ENCODE assay signal across 18 mouse cellular contexts in the genomic region with DNA sequence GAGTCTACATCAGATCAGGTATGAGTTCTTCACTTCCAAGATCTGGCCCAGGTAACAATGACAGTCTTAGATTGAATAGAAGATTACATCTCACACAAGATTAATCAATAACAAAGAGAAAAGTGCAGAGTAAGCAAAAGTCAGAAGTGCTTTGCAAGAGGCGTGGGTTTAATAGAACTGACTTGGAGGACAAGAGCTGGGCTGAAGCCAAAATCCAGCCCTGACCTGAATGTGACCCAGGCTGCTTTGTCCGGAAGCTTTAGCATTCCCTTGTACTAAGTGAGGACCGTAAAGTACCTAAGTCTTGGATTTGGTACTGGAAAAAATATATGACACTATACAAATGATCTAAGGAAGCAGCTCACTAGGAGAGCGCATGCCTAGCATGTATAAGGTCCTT.
DNase-seq lines count a peak whose midpoint lies in the region; ATAC-seq and TF ChIP-seq lines count a peak whose summit lies in the region.
"Had no signal": no experiment of that assay in that cellular context is flagged by ENCODE, and none has a peak within 500 bp of the region (broad histone marks: within the 10 kb centered on the region; RNA-seq: fewer than 3 reads in every experiment).

No protein-coding gene starts in this region.

- 0 out of 2 replicates have a peak, but pooled peaks cover 2% of the 10 kb centered on the region for H3K4me1 ChIP-seq in embryonic facial prominence, embryonic 11.5 days (ENCODE audit: control insufficient read depth, insufficient read depth, low read length)
- H3K4me1 ChIP-seq in embryonic facial prominence, embryonic 10.5 days: peaks cover 34% of the 10 kb centered on the region
- H3K4me1 ChIP-seq in lung, embryonic 16.5 days (replicated peaks; ENCODE audit: control insufficient read depth, insufficient read depth, low read length): peaks cover 8% of the 10 kb centered on the region; the same call in 1 of the 2 replicates
- H3K4me1 ChIP-seq in lung, postnatal 0 days (ENCODE audit: insufficient read depth, low read depth, low read length): peaks cover 8% of the 10 kb centered on the region; the same call in 1 of the 2 replicates
- H3K4me1 ChIP-seq in kidney, embryonic 15.5 days: peaks cover 11% of the 10 kb centered on the region
- H3K4me1 ChIP-seq: liver, embryonic 15.5 days had no signal

- H3K9ac ChIP-seq in embryonic facial prominence, embryonic 11.5 days (replicated peaks; ENCODE audit: low read length): no peak overlapping the region
- H3K9ac ChIP-seq in lung, embryonic 16.5 days (ENCODE audit: low read length): no peak overlapping the region
- no peak overlapping the region for H3K9ac ChIP-seq in lung, postnatal 0 days (replicated peaks; ENCODE audit: low read depth)
- no peak overlapping the region for H3K9ac ChIP-seq in kidney, embryonic 15.5 days
- H3K9ac ChIP-seq: limb, embryonic 15.5 days; liver, embryonic 15.5 days; neural tube, embryonic 15.5 days had no signal

- no peak for ATAC-seq in embryonic facial prominence, embryonic 11.5 days (replicated peaks; ENCODE audit: insufficient number of reproducible peaks, low FRiP score, low TSS enrichment, low read depth)
- ATAC-seq in lung, embryonic 16.5 days (ENCODE audit: low read depth): peak; percentile 56
- ATAC-seq in lung, postnatal 0 days: no peak
- ATAC-seq in kidney, embryonic 15.5 days (replicated peaks; ENCODE audit: low FRiP score): peak; percentile 40; the same call in 1 of the 2 replicates
- ATAC-seq: hindbrain, embryonic 16.5 days; intestine, embryonic 16.5 days; midbrain, embryonic 16.5 days had no signal

- no peak overlapping the region for H3K4me2 ChIP-seq in embryonic facial prominence, embryonic 11.5 days (ENCODE audit: low read depth, low read length)
- H3K4me2 ChIP-seq in lung, embryonic 16.5 days (ENCODE audit: low read depth, low read length): no peak overlapping the region
- H3K4me2 ChIP-seq in lung, postnatal 0 days (replicated peaks; ENCODE audit: low read depth, low read length): no peak overlapping the region
- no peak overlapping the region for H3K4me2 ChIP-seq in kidney, embryonic 15.5 days
- H3K4me2 ChIP-seq: heart, embryonic 11.5 days; limb, embryonic 15.5 days; liver, embryonic 15.5 days; neural tube, embryonic 15.5 days had no signal

- WGBS in embryonic facial prominence, embryonic 11.5 days: 57% methylated on average over 4 of the region's 4 CpGs
- WGBS in embryonic facial prominence, embryonic 10.5 days: 65% methylated on average over 4 of the region's 4 CpGs
- 30% methylated on average over 4 of the region's 4 CpGs for WGBS in lung, embryonic 16.5 days
- WGBS in lung, postnatal 0 days: 26% methylated on average over 4 of the region's 4 CpGs
- 47% methylated on average over 4 of the region's 4 CpGs for WGBS in kidney, embryonic 15.5 days

- no peak for TF ChIP-seq CTCF in lung, postnatal 0 days (IDR thresholded peaks at IDR 0.05)
- TF ChIP-seq CTCF in gastrocnemius, adult 2 months (IDR thresholded peaks at IDR 0.05): no peak

- no peaks in the 10 kb centered on the region for H3K27me3 ChIP-seq in embryonic facial prominence, embryonic 11.5 days (ENCODE audit: control insufficient read depth, insufficient read depth, low read length)
- H3K27me3 ChIP-seq in embryonic facial prominence, embryonic 10.5 days (replicated peaks; ENCODE audit: low read depth, poor library complexity, severe bottlenecking): no peaks in the 10 kb centered on the region
- H3K27me3 ChIP-seq in lung, embryonic 16.5 days (ENCODE audit: control insufficient read depth, insufficient read depth, low read depth, low read length): no peaks in the 10 kb centered on the region
- H3K27me3 ChIP-seq in lung, postnatal 0 days (replicated peaks; ENCODE audit: insufficient read depth, low read length): no peaks in the 10 kb centered on the region
- H3K27me3 ChIP-seq in kidney, embryonic 15.5 days: no peaks in the 10 kb centered on the region
- H3K27me3 ChIP-seq: limb, embryonic 15.5 days; liver, embryonic 15.5 days; neural tube, embryonic 15.5 days had no signal

- TF ChIP-seq EP300 in lung, postnatal 0 days (IDR thresholded peaks at IDR 0.05): no peak

- H3K9me3 ChIP-seq in embryonic facial prominence, embryonic 11.5 days (replicated peaks; ENCODE audit: control insufficient read depth, low read length): no peaks in the 10 kb centered on the region
- H3K9me3 ChIP-seq in embryonic facial prominence, embryonic 10.5 days: no peaks in the 10 kb centered on the region
- no peaks in the 10 kb centered on the region for H3K9me3 ChIP-seq in lung, embryonic 16.5 days (ENCODE audit: control insufficient read depth, low read length)
- H3K9me3 ChIP-seq in lung, postnatal 0 days (ENCODE audit: low read length): no peaks in the 10 kb centered on the region
- H3K9me3 ChIP-seq in kidney, embryonic 15.5 days (replicated peaks): no peaks in the 10 kb centered on the region
- H3K9me3 ChIP-seq: limb, embryonic 15.5 days; liver, embryonic 15.5 days; neural tube, embryonic 15.5 days had no signal

- intact Hi-C loops in gastrocnemius, adult 2 months (cut with DNase I): no loop called here

- peak; percentile 21 for DNase-seq in embryonic facial prominence, embryonic 11.5 days (ENCODE audit: low spot score)
- DNase-seq in embryonic facial prominence, embryonic 10.5 days (ENCODE audit: low spot score): no peak
- DNase-seq in lung, postnatal 0 days (ENCODE audit: low spot score): no peak
- no peak for DNase-seq in gastrocnemius, adult 2 months
- no peak for DNase-seq in spleen, postnatal 4 days (ENCODE audit: low spot score in 2 of 2)
- DNase-seq: cerebellum, adult 9-11 months; embryo, embryonic 11 days; thymus, postnatal 14 days had no signal

- no peak overlapping the region for H3K4me3 ChIP-seq in embryonic facial prominence, embryonic 11.5 days (ENCODE audit: low read depth, low read length)
- no peak overlapping the region for H3K4me3 ChIP-seq in embryonic facial prominence, embryonic 10.5 days
- H3K4me3 ChIP-seq in lung, embryonic 16.5 days (ENCODE audit: low read length): no peak overlapping the region
- H3K4me3 ChIP-seq in lung, postnatal 0 days (ENCODE audit: low read depth, low read length): no peak overlapping the region
- no peak overlapping the region for H3K4me3 ChIP-seq in kidney, embryonic 15.5 days (replicated peaks)
- H3K4me3 ChIP-seq in gastrocnemius, adult 2 months: no peak overlapping the region
- H3K4me3 ChIP-seq: layer of hippocampus, adult 2 months; limb, embryonic 15.5 days; liver, embryonic 15.5 days; neural tube, embryonic 15.5 days had no signal

- no peak overlapping the region for H3K27ac ChIP-seq in embryonic facial prominence, embryonic 11.5 days (replicated peaks; ENCODE audit: low read depth, low read length)
- no peak overlapping the region for H3K27ac ChIP-seq in embryonic facial prominence, embryonic 10.5 days (replicated peaks)
- H3K27ac ChIP-seq in lung, embryonic 16.5 days (ENCODE audit: low read length): no peak overlapping the region
- H3K27ac ChIP-seq in lung, postnatal 0 days (ENCODE audit: low read length): no peak overlapping the region
- H3K27ac ChIP-seq in kidney, embryonic 15.5 days: no peak overlapping the region
- no peak overlapping the region for H3K27ac ChIP-seq in gastrocnemius, adult 2 months
- H3K27ac ChIP-seq: layer of hippocampus, adult 2 months; limb, embryonic 15.5 days; liver, embryonic 15.5 days; neural tube, embryonic 15.5 days had no signal

- H3K36me3 ChIP-seq in embryonic facial prominence, embryonic 11.5 days (replicated peaks; ENCODE audit: control insufficient read depth, insufficient read depth, low read depth, low read length): no peaks in the 10 kb centered on the region
- no peaks in the 10 kb centered on the region for H3K36me3 ChIP-seq in embryonic facial prominence, embryonic 10.5 days (replicated peaks)
- no peaks in the 10 kb centered on the region for H3K36me3 ChIP-seq in lung, embryonic 16.5 days (ENCODE audit: control insufficient read depth, insufficient read depth, low read length)
- H3K36me3 ChIP-seq in lung, postnatal 0 days (ENCODE audit: insufficient read depth, low read length): no peaks in the 10 kb centered on the region
- no peaks in the 10 kb centered on the region for H3K36me3 ChIP-seq in kidney, embryonic 15.5 days
- H3K36me3 ChIP-seq: limb, embryonic 15.5 days; liver, embryonic 15.5 days; neural tube, embryonic 15.5 days had no signal

Comparison
In these comparisons a context has a peak if more than half of its experiments do, and no peak if none do; other contexts are left out.
1. ATAC-seq: peak in lung, embryonic 16.5 days (single experiment) and kidney, embryonic 15.5 days (single experiment); none in embryonic facial prominence, embryonic 11.5 days (single experiment) and lung, postnatal 0 days (single experiment).